Mouse (Mus musculus) lung, postnatal 0 days (tissue): ENCODE results near the gene Olfr393. TPM values are rescaled to one million over a fixed set of nuclear protein-coding genes. Genes with fewer than 3 reads are reported as not detected.

ENCODE experiments used
- ATAC-seq: fragments of 200-750 bp; cut with Nextera tagmentation; 2 replicates; pipeline ENCODE4 v1.8.0; 2017; ENCODE audit warnings: moderate library complexity
- DNase-seq: peaks from one replicate; pipeline ENCODE4 v3.0.0-alpha.2; 2016; ENCODE audit warnings: low spot score
- H3K27ac ChIP-seq: fragments of 300-500 bp; sonication (generic); 2 replicates; pipeline ENCODE4 v1.5.1; 2014; ENCODE audit warnings: antibody characterized with exemption, mild to moderate bottlenecking, low read length, mixed read lengths
- H3K27me3 ChIP-seq: fragments of 300-500 bp; sonication (generic); replicated peaks from 2 replicates; pipeline ENCODE4 v1.6.1; 2014; ENCODE audit warnings: low read length, mixed read lengths; ENCODE audit not compliant: insufficient read depth
- H3K36me3 ChIP-seq: fragments of 300-500 bp; sonication (generic); 2 replicates; pipeline ENCODE4 v1.6.1; 2014; ENCODE audit warnings: low read length, mixed read lengths; ENCODE audit not compliant: insufficient read depth
- H3K4me1 ChIP-seq: fragments of 300-500 bp; sonication (generic); 2 replicates; pipeline ENCODE4 v1.6.1; 2014; ENCODE audit warnings: antibody characterized with exemption, low read depth, low read length, mixed read lengths; ENCODE audit not compliant: insufficient read depth
- H3K4me2 ChIP-seq: fragments of 300-500 bp; sonication (generic); replicated peaks from 2 replicates; pipeline ENCODE4 v1.6.1; 2014; ENCODE audit warnings: low read depth, mild to moderate bottlenecking, low read length, moderate library complexity, mixed read lengths
- H3K4me3 ChIP-seq: fragments of 300-500 bp; sonication (generic); 2 replicates; pipeline ENCODE4 v1.5.1; 2014; ENCODE audit warnings: low read depth, low read length
- H3K9ac ChIP-seq: fragments of 300-500 bp; sonication (generic); replicated peaks from 2 replicates; pipeline ENCODE4 v1.6.1; 2014; ENCODE audit warnings: low read depth, mild to moderate bottlenecking
- H3K9me3 ChIP-seq: fragments of 300-500 bp; sonication (generic); 2 replicates; pipeline ENCODE4 v1.6.1; 2016; ENCODE audit warnings: low read length, mixed read lengths
- CTCF ChIP-seq: IDR thresholded peaks from 2 replicates; pipeline ENCODE4 v1.5.1; 2016; ENCODE audit warnings: antibody characterized with exemption, mild to moderate bottlenecking
- EP300 ChIP-seq: IDR thresholded peaks from 2 replicates; pipeline ENCODE4 v1.6.1; 2016; ENCODE audit warnings: antibody characterized with exemption, mild to moderate bottlenecking, control low read depth
- WGBS: fragments of 180-500 bp; shearing (Covaris S2); extraction: QIAGEN DNeasy Blood & Tissue Kit; methylation state at CpG from one replicate; pipeline ENCODE4 v1.1.7; 2014; 5-methylcytosine and 5-hydroxymethylcytosine counted together
- polyA plus RNA-seq: library from polyadenylated mRNA; unstranded; fragments of >200 nt; fragmentation: Nextera tagmentation; extraction: Ambion mirVana; gene quantifications from 2 replicates; pipeline ENCODE4 v1.2.1, GENCODE M21; 2015

Olfr393 gene
- not detected in 2 replicates for polyA plus RNA-seq

DNA sequence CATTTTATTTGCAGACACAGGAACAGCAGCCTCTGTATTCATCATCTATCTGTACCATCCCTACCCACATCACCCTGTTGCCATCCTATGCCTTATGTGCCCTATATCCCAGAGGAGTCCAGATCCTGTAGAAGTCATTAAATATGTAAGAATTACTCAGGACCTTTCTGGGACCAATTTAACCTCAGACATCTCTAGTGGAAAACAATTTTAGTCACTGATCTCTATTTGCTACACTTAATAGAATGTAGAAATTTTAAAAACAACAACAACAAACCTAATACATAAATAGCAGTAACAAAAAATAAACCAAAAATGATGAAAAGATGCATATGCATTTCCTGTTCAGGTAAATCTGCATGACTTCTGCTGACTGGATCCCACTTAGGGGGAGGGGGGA lies at the start of gene Olfr393:
Olfr393 (minus strand) TSS at position 101 of the 400 bp plus-strand sequence.
- Histone ChIP-seq H3K4me3 (no peak within 1 kb of the TSS), H3K9me3 (no peaks in the 10 kb centered on the region), H3K27me3 (no peaks in the 10 kb centered on the region), H3K27ac (no peak within 1 kb of the TSS), H3K4me2 (no peak within 1 kb of the TSS), H3K36me3 (no peaks in the 10 kb centered on the region), H3K9ac (no peak within 1 kb of the TSS), H3K4me1 (no peaks in the 10 kb centered on the region)
- no peak for TF ChIP-seq CTCF
- no peak for TF ChIP-seq EP300
- ATAC-seq: no peak
- DNase-seq: no peak

DNA sequence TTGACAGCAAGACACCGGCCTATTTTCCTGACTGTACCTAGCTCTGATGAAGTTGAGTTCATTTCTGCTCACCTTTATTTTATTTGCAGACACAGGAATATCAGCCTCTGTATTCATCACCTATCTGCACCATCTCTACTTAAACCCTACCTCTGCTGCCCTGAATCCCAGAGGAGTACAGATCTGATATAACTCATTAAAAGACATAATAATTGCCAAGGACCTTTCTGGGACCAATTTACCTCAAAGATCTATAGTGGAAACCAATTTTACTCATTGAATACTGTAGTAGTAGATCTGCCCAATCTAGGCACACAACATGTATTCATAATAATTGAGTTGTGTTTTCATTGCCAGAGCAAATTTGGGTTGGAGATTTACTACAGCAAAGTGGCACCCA lies 39.4 kb upstream of the Olfr393 start, which contains the start of gene Olfr394:
Olfr394 (minus strand) TSS at position 101 of the 400 bp plus-strand sequence.
- Histone ChIP-seq H3K4me2 (no peak within 1 kb of the TSS), H3K4me1 (no peaks in the 10 kb centered on the region), H3K27ac (no peak within 1 kb of the TSS), H3K4me3 (no peak within 1 kb of the TSS), H3K9me3 (no peaks in the 10 kb centered on the region), H3K9ac (no peak within 1 kb of the TSS), H3K36me3 (no peaks in the 10 kb centered on the region), H3K27me3 (no peaks in the 10 kb centered on the region)
- DNase-seq (no peak), ATAC-seq (no peak)
- TF ChIP-seq CTCF (no peak), EP300 (no peak)
- 70% methylated on average over 1 of the region's 1 CpGs for WGBS

DNA sequence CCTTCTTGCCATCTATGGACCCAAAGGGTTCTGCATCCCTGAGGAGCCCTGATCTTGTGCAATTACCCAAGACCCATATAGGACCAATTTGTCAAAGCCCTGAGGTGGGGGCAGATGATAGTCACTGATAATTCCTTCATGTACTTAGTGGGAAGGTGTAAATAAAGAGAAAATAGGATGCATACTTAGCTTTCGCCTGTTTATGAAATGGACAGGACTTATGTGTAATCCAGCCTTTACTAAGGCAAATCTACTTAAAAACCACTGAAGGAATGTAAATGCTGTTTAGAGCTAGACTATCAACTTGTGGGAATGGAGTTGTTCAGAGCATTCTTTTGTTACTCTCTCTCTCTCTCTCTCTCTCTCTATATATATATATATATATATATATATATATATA lies 34.3 kb downstream of the Olfr393 start, which contains the start of gene Olfr392:
Olfr392 (minus strand) TSS at position 101 of the 400 bp plus-strand sequence.
- 85% methylated on average over 1 of the region's 1 CpGs for WGBS
- Histone ChIP-seq H3K4me3 (no peak within 1 kb of the TSS), H3K4me2 (no peak within 1 kb of the TSS), H3K36me3 (no peaks in the 10 kb centered on the region), H3K9me3 (no peaks in the 10 kb centered on the region), H3K9ac (no peak within 1 kb of the TSS), H3K4me1 (no peaks in the 10 kb centered on the region), H3K27me3 (no peaks in the 10 kb centered on the region), H3K27ac (no peak within 1 kb of the TSS)
- DNase-seq (no peak), ATAC-seq (no peak)
- TF ChIP-seq CTCF (no peak), EP300 (no peak)

DNA sequence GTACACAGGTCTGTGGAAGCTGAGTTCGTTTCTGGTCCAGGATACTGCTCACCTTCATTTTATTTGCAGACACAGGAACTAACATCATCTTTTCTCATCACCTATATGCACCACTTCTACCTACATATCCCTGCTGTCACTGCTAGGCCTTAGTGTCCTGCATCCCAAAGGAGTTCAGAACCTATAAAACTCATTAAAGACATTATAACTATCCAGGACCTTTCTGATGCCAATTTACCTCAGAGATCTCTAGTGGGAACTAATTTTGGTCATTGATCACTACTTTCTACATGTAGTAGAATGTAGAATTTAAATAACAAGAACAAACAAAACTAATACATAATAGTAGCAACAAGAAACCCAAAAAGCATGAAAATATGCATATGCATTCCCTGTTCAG lies 48.3 kb downstream of the Olfr393 start, which contains the start of gene Olfr391-ps:
Olfr391-ps (minus strand) TSS at position 101 of the 400 bp plus-strand sequence.
- Histone ChIP-seq H3K4me2 (no peak within 1 kb of the TSS), H3K4me1 (no peaks in the 10 kb centered on the region), H3K4me3 (no peak within 1 kb of the TSS), H3K9ac (no peak within 1 kb of the TSS), H3K27me3 (no peaks in the 10 kb centered on the region), H3K36me3 (no peaks in the 10 kb centered on the region), H3K9me3 (no peaks in the 10 kb centered on the region), H3K27ac (no peak within 1 kb of the TSS)
- DNase-seq: no peak
- no peak for ATAC-seq
- TF ChIP-seq EP300 (no peak), CTCF (no peak)
- WGBS: 13% methylated on average over 1 of the region's 1 CpGs

Other genes with a start within 250 kb of the Olfr393 start
- gene Zfp735, start 162.7 kb downstream of the Olfr393 start, polyA plus RNA-seq: not detected in 2 replicates
- not detected in 2 replicates for gene Olfr389, start 70.7 kb downstream of the Olfr393 start, polyA plus RNA-seq
- gene Olfr390, start 68.5 kb downstream of the Olfr393 start, polyA plus RNA-seq: not detected in 2 replicates
- not detected in 2 replicates for gene Olfr391-ps, start 48.4 kb downstream of the Olfr393 start, polyA plus RNA-seq
- gene Olfr392, start 34.4 kb downstream of the Olfr393 start, polyA plus RNA-seq: not detected in 2 replicates
- gene Olfr394, start 39.3 kb upstream of the Olfr393 start, polyA plus RNA-seq: not detected in 2 replicates
- gene Olfr395, start 57.8 kb upstream of the Olfr393 start, polyA plus RNA-seq: not detected in 2 replicates
- not detected in 2 replicates for gene Olfr23, start 85.2 kb upstream of the Olfr393 start, polyA plus RNA-seq
- gene Olfr397, start 109.4 kb upstream of the Olfr393 start, polyA plus RNA-seq: not detected in 2 replicates
- gene Olfr398, start 139.0 kb upstream of the Olfr393 start, polyA plus RNA-seq: not detected in 2 replicates
- gene Olfr139, start 205.1 kb upstream of the Olfr393 start, polyA plus RNA-seq: not detected in 2 replicates
- not detected in 2 replicates for gene Olfr399, start 205.2 kb upstream of the Olfr393 start, polyA plus RNA-seq
- gene Zfp616, start 218.5 kb upstream of the Olfr393 start, polyA plus RNA-seq: not detected in 2 replicates